Mouse (Mus musculus) hindbrain, embryonic 11.5 days (tissue): Measurements from ENCODE around the gene Zfhx3. TPM values are rescaled to one million over a fixed set of nuclear protein-coding genes. Genes with fewer than 3 reads are reported as not detected.

Experiments used
- ATAC-seq: fragments of 200-750 bp; cut with Nextera tagmentation; 2 replicates; pipeline ENCODE4 v1.8.0; 2017; ENCODE audit warnings: mild to moderate bottlenecking, moderate TSS enrichment, moderate library complexity; ENCODE audit not compliant: low FRiP score
- DNase-seq: peaks from one replicate; pipeline ENCODE4 v3.0.0-alpha.2; 2015; ENCODE audit warnings: low spot score
- H3K27ac ChIP-seq: fragments of 300-500 bp; sonication (generic); 2 replicates; pipeline ENCODE4 v1.5.1; 2014; ENCODE audit warnings: mild to moderate bottlenecking, low read depth, low read length
- H3K27me3 ChIP-seq: fragments of 300-500 bp; sonication (generic); 2 replicates; pipeline ENCODE4 v1.6.1; 2014; ENCODE audit warnings: mild to moderate bottlenecking, low read length, moderate library complexity, mixed read lengths; ENCODE audit not compliant: control insufficient read depth, insufficient read depth
- H3K36me3 ChIP-seq: fragments of 300-500 bp; sonication (generic); 2 replicates; pipeline ENCODE4 v1.6.1; 2014; ENCODE audit warnings: mild to moderate bottlenecking, low read length, moderate library complexity, mixed read lengths; ENCODE audit not compliant: control insufficient read depth, insufficient read depth
- H3K4me1 ChIP-seq: fragments of 300-500 bp; sonication (generic); replicated peaks from 2 replicates; pipeline ENCODE4 v1.6.1; 2014; ENCODE audit warnings: low read length, mixed read lengths; ENCODE audit not compliant: control insufficient read depth, insufficient read depth
- H3K4me2 ChIP-seq: fragments of 300-500 bp; sonication (generic); replicated peaks from 2 replicates; pipeline ENCODE4 v1.6.1; 2014; ENCODE audit warnings: mild to moderate bottlenecking, low read depth, low read length
- H3K4me3 ChIP-seq: fragments of 300-500 bp; sonication (generic); 2 replicates; pipeline ENCODE4 v1.5.1; 2014; ENCODE audit warnings: low read depth, low read length
- H3K9ac ChIP-seq: fragments of 300-500 bp; sonication (generic); 2 replicates; pipeline ENCODE4 v1.6.1; 2014; ENCODE audit warnings: low read depth, low read length
- H3K9me3 ChIP-seq: fragments of 300-500 bp; sonication (generic); 2 replicates; pipeline ENCODE4 v1.6.1; 2016; ENCODE audit warnings: low read length; ENCODE audit not compliant: control insufficient read depth
- WGBS: fragments of 180-500 bp; shearing (Covaris S2); extraction: QIAGEN DNeasy Blood & Tissue Kit; methylation state at CpG from one replicate; pipeline ENCODE4 v1.1.7; 2014; 5-methylcytosine and 5-hydroxymethylcytosine counted together
- polyA plus RNA-seq: library from polyadenylated mRNA; unstranded; fragments of >200 nt; fragmentation: Nextera tagmentation; extraction: Ambion mirVana; gene quantifications from 2 replicates; pipeline ENCODE4 v1.2.1, GENCODE M21; 2014

Zfhx3 gene
- polyA plus RNA-seq, 1 experiment from 2014 or later: 47.1 TPM

DNA sequence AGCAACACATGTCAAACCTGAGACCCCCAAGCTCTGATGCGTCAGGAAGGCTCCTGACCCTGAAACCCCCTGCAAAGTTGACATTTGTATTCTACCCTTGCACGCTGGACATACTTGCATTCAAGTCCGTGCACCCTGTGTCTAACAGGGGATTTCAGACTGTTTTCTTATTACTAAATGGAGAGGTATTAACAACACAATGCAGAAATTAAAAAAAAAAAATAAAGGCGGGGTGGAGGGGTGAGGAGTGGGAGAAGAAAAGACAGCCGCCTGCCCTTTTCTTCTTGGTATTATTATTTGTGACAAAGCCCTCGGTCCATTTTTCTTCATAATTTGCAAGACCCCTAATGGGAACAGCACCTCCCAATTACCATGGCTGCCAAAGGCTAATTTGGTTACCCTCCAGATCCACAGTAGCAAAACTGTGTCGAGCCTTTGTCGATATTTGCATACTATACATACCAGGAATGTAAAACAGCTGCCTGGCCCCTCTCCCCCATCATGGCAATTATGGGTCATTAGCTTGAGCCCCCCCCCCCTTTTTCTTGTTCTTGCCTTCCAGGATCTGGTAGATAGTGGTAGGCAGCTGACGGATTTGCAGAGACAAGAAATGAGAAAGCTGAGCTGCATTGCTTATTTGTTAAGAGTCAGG, 358.6 kb downstream of the Zfhx3 start:
- WGBS: 36% methylated on average over 9 of the region's 9 CpGs
- peak; percentile 82 for ATAC-seq
- DNase-seq: peak; percentile 38

DNA sequence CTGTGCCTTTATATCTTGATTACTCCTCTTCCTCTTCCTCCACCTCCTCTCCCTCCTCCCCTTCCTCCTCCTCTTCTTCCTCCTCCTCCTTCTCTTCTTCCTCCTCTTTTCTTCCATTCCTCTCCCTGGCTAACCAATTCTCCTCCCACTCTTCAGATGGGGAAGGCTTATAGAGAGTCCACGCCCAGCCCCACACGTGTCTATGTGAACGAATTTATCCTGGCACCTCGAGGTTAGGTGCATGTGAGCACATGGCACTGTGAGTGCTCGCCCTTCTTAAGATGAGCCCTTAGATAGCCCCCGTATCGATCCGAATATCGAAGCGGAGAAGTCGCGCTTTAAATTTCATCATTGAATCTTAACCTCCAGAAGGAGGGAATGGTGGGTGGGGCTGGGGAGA, 359.2 kb downstream of the Zfhx3 start:
- ATAC-seq: no peak

More for the DNA sequence above, 358.6 kb downstream of the Zfhx3 start:
- Histone ChIP-seq H3K27me3 (peaks cover 10% of the 10 kb centered on the region), H3K36me3 (no peaks in the 10 kb centered on the region), H3K9ac (no peak overlapping the region), H3K4me1 (0 out of 2 replicates have a peak, but pooled peaks cover 2% of the 10 kb centered on the region), H3K27ac (no peak overlapping the region; the same call in 1 of the 2 replicates), H3K9me3 (no peaks in the 10 kb centered on the region), H3K4me2 (no peak overlapping the region), H3K4me3 (no peak overlapping the region)

DNA sequence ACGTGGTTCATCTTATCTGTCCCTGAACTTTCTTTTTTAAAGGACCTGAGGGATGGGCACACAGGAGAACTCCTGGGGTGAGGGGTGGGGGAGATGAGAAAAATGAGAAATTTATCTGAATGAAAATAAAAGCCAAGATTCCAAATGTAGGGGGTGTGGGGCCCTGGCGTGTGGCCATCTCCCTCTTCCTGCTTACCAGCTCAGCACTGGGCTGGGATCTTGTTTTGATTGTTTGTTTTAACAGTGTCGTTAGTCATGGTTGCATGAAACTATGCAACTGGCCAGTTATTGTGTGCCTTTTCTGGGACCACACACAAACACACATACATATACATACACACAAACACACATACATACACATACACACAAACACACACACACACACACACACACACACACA, 362.9 kb downstream of the Zfhx3 start:
- no peaks in the 10 kb centered on the region for H3K36me3 ChIP-seq
- 0 out of 2 replicates have a peak, but pooled peaks cover 2% of the 10 kb centered on the region for H3K4me1 ChIP-seq
- 72% methylated on average over 3 of the region's 3 CpGs for WGBS
- no peak overlapping the region for H3K4me3 ChIP-seq
- no peak for ATAC-seq
- no peak for DNase-seq
- no peaks in the 10 kb centered on the region for H3K9me3 ChIP-seq
- H3K9ac ChIP-seq: no peak overlapping the region
- peaks cover 10% of the 10 kb centered on the region for H3K27me3 ChIP-seq
- H3K27ac ChIP-seq: no peak overlapping the region
- no peak overlapping the region for H3K4me2 ChIP-seq

More for the DNA sequence above, 359.2 kb downstream of the Zfhx3 start:
- no peaks in the 10 kb centered on the region for H3K9me3 ChIP-seq
- peak overlapping the region; percentile 58 for H3K27ac ChIP-seq
- H3K4me1 ChIP-seq: 0 out of 2 replicates have a peak, but pooled peaks cover 2% of the 10 kb centered on the region
- H3K4me2 ChIP-seq: no peak overlapping the region
- H3K9ac ChIP-seq: no peak overlapping the region
- no peak overlapping the region for H3K4me3 ChIP-seq
- H3K36me3 ChIP-seq: no peaks in the 10 kb centered on the region
- peaks cover 10% of the 10 kb centered on the region for H3K27me3 ChIP-seq
- WGBS: 84% methylated on average over 12 of the region's 12 CpGs
- DNase-seq: no peak

DNA sequence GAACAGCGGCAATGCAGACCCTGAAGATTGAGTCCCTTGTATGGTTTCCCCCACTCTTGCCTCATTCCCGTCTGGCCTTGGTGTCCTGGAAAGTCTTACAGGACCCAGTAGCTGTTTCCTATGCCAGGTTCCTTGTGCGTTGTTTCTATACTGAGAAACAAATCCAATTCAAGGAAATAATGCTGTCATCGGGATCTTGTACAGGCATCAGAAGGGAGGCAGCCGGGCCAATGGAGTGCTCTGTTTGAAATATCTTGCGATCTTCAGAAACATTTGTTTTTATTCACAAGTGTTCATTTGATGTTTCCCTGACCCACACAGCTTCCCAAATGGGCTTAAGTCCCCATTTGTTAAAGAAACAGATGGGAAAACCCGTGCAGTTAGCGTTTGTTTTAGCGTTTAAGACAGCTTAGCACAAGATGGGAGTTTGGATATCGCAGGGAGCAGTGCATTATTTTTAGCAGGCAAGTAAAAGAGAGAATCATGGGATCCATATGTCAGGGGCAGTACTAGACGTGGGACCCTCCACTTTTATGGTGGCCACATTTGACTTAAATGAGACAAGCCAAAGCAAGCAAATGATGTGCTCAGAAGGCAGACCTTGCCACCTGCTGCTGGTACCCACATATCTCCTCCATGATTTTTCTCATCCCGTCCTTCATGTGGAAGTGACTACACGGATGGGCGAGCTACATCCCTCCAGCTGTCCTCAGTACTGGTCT, 367.2 kb downstream of the Zfhx3 start:
- Histone ChIP-seq H3K4me1 (no peaks in the 10 kb centered on the region), H3K4me2 (no peak overlapping the region), H3K27me3 (0 out of 2 replicates have a peak, but pooled peaks cover 2% of the 10 kb centered on the region), H3K9me3 (no peaks in the 10 kb centered on the region), H3K9ac (no peak overlapping the region), H3K4me3 (no peak overlapping the region), H3K36me3 (no peaks in the 10 kb centered on the region), H3K27ac (no peak overlapping the region)
- WGBS: 91% methylated on average over 14 of the region's 14 CpGs
- DNase-seq: no peak
- no peak for ATAC-seq

DNA sequence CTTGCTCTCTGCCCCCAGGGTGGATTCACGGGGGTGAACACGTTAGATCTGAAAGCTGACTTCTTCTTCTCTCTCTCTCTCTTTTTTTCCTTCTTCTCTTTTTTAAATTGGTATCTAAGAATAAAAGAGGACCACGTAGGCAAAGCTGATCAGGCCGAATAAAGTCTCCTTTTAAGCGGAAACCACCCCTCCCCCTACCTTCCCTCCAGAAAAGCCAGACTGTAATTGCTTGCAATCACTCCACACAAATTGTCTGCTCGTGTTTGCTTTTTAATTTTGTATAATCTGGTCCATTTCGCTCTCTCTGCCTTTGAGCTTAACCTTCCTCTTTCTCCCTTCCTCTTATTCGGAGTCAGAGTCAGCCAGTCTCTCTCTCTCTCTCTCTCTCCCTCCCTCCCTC, 372.6 kb downstream of the Zfhx3 start:
- H3K27me3 ChIP-seq: no peaks in the 10 kb centered on the region
- H3K4me3 ChIP-seq: no peak overlapping the region
- WGBS: 41% methylated on average over 8 of the region's 8 CpGs
- no peak overlapping the region for H3K4me2 ChIP-seq
- no peak overlapping the region for H3K9ac ChIP-seq
- no peaks in the 10 kb centered on the region for H3K9me3 ChIP-seq
- no peak for ATAC-seq
- DNase-seq: peak; percentile 22
- H3K4me1 ChIP-seq: no peaks in the 10 kb centered on the region
- no peak overlapping the region for H3K27ac ChIP-seq
- no peaks in the 10 kb centered on the region for H3K36me3 ChIP-seq

DNA sequence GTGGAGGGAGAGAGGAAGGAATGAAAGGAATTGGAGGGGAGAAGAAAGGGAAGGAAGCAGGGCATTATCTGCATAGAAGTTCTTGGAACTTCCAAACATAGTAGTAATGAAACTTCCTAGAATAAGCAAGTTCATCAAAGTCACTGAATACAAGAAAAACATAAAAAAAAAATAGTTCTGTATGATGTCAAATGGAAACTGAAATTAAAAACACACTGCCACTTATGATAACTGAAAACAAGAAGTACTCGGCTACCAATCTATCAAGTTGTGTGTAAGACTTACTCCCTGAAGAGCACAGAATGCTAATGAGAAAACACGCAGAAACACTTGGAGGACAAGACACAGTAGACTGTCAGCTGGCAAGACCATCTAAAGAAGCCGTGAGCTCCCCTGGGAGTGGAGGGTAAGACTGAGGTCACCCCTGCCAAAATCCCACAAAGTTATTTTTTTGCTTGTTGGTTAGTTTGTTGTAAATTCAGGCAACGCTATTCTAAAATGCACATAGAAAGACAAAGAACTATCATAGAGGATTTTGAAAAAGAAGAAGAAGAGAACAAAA, 375.2 kb downstream of the Zfhx3 start:
- Histone ChIP-seq H3K36me3 (no peaks in the 10 kb centered on the region), H3K9ac (no peak overlapping the region), H3K27me3 (no peaks in the 10 kb centered on the region), H3K4me1 (no peaks in the 10 kb centered on the region), H3K27ac (no peak overlapping the region), H3K9me3 (no peaks in the 10 kb centered on the region), H3K4me2 (no peak overlapping the region), H3K4me3 (no peak overlapping the region)
- ATAC-seq (no peak), DNase-seq (no peak)
- 72% methylated on average over 4 of the region's 4 CpGs for WGBS

DNA sequence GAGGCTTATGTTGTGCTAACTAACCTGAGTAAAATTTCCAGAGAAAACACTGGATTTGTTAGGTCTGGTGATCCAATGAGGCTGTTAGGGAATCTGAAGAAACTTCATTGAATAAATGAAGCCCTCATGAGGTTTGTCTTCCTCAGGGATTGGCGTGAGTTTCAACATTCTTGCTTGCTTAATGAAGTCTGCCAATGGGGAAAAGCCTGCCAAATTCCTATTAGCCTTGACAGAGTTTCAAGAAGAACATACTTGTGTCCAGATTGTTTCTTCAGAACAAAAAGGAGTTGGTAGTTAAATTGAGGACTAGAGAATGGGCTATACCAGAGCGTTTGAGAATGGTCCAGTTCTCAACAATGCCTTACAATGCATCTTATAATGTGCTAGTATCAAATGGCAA, 385.3 kb downstream of the Zfhx3 start:
- DNase-seq (no peak), ATAC-seq (no peak)
- Histone ChIP-seq H3K4me3 (no peak overlapping the region), H3K4me2 (no peak overlapping the region), H3K4me1 (no peaks in the 10 kb centered on the region), H3K9me3 (no peaks in the 10 kb centered on the region), H3K27ac (no peak overlapping the region), H3K9ac (no peak overlapping the region), H3K36me3 (no peaks in the 10 kb centered on the region), H3K27me3 (no peaks in the 10 kb centered on the region)
- WGBS: 84% methylated on average over 2 of the region's 2 CpGs

DNA sequence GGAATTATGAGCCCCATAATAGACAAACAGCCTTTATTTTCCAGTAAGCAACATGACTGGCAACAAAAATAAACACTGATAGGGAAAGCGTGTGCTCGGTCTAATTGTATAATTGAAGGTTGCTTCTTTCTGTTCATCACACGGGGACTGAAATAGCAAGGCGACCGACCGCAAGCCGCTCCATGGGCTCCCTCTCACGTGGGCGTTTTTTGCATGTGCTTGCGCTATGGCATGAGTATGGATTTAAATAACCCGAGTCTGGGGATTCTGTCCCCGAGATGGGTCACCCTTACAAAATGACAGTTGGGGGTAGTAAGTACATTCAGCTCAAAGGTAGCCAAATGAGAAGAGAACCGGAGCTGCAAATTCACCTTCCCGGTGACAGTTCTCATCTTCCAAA, 405.9 kb downstream of the Zfhx3 start:
- Histone ChIP-seq H3K9ac (no peak overlapping the region), H3K27ac (no peak overlapping the region), H3K4me3 (no peak overlapping the region), H3K36me3 (no peaks in the 10 kb centered on the region), H3K27me3 (no peaks in the 10 kb centered on the region), H3K4me2 (no peak overlapping the region), H3K9me3 (no peaks in the 10 kb centered on the region), H3K4me1 (no peaks in the 10 kb centered on the region)
- ATAC-seq: no peak
- WGBS: 90% methylated on average over 14 of the region's 14 CpGs
- DNase-seq: no peak
